Mouse (Mus musculus) brain, adult 2 months (tissue): ENCODE measurements around the gene Nostrin.

Experiments
- DNase-seq: peaks from one replicate; pipeline ENCODE4 v3.0.0; 2011; ENCODE audit warnings: low read depth, low spot score

Gene Nostrin

GRCm38 (mm10) chr2:69129425-69130210 is 6.0 kb upstream of the Nostrin start:
- no peak for DNase-seq

DNA sequence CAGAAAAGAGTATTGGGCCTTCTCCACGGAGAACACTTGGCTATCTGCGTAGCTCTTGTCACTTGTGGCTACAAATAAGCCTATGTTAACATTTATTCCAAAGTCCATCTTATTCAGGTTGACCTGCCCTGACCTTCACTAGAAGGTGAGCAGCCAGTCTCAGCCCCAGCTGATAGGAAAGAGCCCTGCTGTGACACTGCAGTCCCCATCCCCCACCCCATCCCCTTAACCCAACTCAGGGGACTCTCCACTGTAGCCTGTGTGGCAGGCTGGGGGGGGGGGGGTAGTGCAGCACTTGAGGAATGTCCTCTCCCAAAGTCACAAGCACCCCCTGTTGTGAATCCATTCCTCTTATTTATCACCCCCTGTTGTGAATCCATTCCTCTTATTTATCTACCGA is 3.6 kb upstream of the Nostrin start:
- DNase-seq: no peak

- DNase-seq: no peak
These were observed 3.0 kb upstream of the Nostrin start for GRCm38 (mm10) chr2:69132488-69133040.

DNA sequence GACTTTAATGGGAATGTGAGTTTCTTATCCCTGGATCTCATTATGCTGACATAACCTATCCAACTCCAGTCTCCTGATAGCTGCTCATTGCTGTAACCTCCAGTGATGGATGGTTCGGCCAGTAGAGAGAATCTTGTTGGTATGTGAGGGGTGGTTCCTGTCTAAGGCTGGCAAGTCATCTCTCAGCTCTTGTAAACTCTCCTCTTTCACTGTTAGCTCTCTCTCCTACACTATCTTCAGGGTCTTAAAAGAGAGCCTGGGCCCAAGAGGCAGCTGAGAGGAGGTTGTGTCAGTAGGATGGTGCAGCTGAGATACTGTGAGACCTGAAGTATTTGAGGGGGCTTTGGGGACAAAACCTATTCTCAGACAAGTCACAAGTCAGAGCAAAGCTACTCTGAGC is 1.4 kb upstream of the Nostrin start:
- DNase-seq: no peak

DNA sequence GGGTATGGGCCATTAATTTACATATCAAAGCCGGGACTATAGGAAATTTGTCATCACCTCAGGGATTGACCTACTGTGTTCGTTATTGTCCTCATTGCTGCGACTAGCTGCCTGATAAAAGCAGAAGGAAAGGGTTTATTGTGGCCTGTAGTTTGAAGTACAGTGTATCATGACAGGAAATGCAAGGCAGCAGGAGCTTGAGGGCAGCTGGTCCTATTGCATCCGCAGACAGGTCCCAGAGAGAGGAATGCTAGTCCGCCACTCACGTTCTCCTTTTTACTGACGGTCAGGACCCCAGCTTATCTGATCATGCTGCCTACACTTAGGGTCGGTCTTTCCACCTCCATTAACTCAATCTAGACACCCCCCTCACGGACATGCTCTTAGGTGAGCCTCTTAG is 663 bp upstream of the Nostrin start:
- no peak for DNase-seq

GRCm38 (mm10) chr2:69137406-69138084 is 1.9 kb downstream of the Nostrin start:
- no peak for DNase-seq

- DNase-seq: peak; percentile 55
These were observed 3.2 kb downstream of the Nostrin start for GRCm38 (mm10) chr2:69138759-69139158.

- no peak for DNase-seq
These were observed 4.6 kb downstream of the Nostrin start for GRCm38 (mm10) chr2:69140215-69140614.

GRCm38 (mm10) chr2:69140816-69141215 is 5.2 kb downstream of the Nostrin start:
- DNase-seq: no peak

DNA sequence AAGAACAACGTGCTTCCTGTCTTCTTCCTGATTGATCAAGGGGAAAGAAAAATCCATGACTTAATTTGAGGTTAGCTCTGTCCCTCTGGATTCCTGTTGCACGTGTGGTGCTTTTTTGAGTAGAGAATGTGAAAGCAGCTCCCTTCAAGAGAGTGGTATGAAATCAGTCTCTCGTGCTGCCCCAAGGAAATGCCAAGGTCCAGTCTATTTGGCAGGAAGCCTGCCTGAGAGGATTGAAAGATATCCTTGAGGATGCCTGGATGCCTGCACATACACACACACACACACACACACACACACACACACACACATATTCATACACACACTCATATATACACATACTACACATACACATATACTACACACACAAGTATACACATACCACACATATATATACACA is 13.1 kb downstream of the Nostrin start:
- no peak for DNase-seq

DNA sequence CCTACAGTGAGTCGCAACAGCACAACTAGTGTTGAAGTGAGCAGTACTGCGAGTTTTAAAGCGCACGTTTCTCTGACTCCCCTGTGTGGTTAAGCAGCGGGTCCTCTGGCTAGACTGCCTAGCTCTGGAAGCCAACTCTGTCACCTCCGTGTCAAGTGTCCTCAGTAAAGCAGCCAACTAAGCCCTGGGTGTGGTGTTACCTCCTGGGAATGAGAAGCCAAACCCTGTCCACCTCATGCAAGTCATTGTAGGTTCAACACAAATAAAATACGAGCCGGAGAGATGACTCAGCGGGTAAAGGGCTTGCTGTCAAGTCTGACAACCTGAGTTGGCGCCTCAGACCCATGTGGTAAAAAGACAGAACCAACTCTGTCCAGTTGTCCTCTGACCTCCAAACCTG is 13.6 kb downstream of the Nostrin start:
- DNase-seq: no peak

DNA sequence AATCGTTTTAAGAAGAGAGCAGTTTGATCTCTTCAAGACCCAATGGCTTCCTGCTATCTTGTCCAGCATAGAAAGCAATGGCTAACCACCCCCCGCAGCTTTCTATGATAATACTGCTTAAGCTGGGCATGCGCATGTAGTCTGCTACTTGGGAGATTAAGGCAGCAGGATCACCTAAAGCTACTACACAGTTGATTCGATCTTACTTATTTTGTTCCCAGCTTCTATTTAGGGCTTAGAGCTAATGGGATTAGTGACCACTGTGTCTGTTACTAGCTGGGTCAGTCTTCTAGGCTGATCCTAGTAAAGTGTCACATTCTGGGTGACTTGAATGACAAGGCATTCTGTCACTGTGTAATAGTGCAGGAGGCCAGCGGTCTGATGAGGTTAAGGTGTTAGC is 15.2 kb downstream of the Nostrin start:
- DNase-seq: no peak

DNA sequence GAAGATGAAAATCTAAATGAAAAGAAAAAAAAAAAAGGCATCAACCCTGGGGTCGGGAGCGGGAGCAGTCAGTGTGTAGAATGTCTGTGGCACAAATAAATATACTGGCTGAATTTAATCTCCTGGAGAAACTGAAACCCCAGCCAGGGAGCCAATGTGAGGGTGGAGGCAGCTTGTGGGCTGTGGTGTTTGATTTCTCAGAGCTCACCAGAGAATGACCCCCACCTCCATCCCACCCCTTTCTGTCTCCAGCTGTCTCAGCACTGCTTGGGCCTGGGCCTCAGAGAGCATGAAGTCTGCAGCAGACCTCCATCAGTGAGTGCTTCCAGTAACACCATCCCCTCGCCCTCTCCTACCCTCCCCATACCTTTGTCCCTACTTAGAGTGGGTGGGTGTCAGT is 20.3 kb downstream of the Nostrin start:
- no peak for DNase-seq

- DNase-seq: no peak
These were observed 20.7 kb downstream of the Nostrin start for GRCm38 (mm10) chr2:69156283-69156682.

- DNase-seq: no peak
These were observed 23.3 kb downstream of the Nostrin start for GRCm38 (mm10) chr2:69158907-69159306.

DNA sequence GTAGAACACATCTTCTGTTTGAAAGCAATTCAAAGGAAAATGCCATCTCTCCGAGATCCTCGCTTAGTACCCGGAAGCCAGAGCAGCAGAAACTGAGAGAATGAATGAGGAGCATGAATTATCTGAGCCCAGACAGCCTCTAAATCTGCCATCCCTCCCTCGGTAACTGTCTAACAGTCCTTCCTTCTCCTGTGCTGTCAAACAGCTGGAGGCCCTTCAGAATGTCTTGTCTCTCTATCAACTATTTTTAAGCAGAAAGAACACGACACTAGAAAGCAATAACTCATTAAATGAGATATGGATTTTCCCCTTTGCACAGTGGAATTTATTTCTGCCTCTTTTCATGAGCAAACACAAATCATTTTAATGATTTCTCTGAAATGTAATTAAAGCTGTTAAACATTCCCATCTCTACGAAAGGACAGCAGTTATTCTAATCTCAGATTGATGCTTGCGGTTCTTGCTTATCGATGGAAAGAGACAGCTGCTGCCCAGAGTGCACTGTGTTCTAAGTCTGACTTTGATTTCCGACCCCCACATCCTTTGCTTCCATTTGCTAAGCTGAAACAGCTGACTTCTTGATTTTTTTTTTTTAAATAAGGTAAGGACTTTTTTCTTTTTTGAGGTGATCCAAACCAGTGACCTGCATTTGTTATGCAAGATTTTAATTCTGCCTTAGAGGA is 34.9 kb downstream of the Nostrin start:
- no peak for DNase-seq

DNA sequence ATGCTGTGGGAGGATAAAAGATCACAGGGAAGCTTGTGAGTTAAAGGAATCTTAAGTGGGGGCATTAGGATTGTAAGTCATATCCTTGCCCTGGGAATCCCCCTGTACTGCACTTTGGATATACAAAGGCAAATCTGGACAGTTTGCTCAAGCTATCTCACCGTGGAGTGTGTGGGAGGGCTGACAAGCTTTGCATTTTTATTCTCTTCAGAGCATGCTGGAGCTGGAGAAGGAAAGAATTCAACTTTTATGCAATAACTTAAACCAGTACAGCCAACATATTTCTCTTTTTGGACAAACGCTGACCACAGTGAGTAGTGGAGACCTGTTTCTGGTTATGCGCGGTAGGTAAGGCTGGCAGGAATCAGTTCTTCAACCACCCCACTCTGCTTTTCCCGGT is 39.7 kb downstream of the Nostrin start:
- peak; percentile 60 for DNase-seq

- DNase-seq: no peak
These were observed 44.1 kb downstream of the Nostrin start for GRCm38 (mm10) chr2:69179721-69180120.

GRCm38 (mm10) chr2:69187990-69188389 is 52.4 kb downstream of the Nostrin start:
- no peak for DNase-seq

- DNase-seq: peak; percentile 83
These were observed 53.1 kb downstream of the Nostrin start for GRCm38 (mm10) chr2:69188732-69189131.

DNA sequence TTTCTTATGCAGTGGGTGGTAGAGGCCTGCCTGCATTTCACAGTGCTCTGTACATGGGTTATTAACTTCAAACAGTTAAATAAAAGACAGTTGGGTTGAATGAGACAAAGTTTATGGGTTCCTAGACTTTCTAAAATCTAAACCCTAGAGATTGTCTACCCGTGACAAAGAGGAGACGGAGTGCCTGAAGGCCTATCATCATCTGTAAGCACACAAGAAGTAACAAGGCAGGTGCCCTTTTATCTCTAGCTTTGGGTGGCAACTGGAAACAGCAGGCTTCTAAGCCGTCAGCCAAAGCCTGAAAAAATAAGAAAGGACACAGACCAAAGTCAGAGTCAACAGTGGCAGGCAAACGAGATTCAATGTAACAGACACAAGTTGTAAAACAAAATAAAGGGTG is 53.6 kb downstream of the Nostrin start:
- no peak for DNase-seq

- no peak for DNase-seq
These were observed 55.5 kb downstream of the Nostrin start for GRCm38 (mm10) chr2:69191059-69191458.
